Comparison of ENCODE assay signal across 15 mouse cellular contexts in the genomic region with DNA sequence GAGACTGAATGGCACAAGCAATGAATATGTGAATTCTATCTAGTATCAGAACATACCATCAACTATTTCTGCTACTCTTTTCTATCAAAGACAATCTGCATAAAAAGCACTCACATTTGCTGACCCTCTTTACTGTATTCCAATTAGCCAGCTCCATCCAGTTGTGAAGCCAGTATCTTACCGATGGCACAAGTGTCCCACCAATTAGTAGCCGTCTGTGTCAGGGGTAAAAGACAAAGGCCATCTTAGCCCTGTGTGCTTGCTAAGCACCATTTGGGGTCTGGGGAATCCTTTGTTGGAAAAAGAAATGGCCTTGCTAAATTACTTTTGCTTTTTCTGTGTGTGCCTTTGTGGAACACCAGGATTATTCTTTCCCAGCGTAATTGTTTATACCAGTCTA.
"Had no signal": no experiment of that assay in that cellular context is flagged by ENCODE, and none has a peak within 500 bp of the region (broad histone marks: within the 10 kb centered on the region; RNA-seq: fewer than 3 reads in every experiment).

No protein-coding gene starts in this region.

- H3K4me3 ChIP-seq: layer of hippocampus, adult 2 months; limb, embryonic 15.5 days; liver, embryonic 12.5 days; midbrain, embryonic 10.5 days; myocyte; stomach, embryonic 15.5 days had no signal

- H3K9me3 ChIP-seq: limb, embryonic 15.5 days; liver, embryonic 12.5 days; midbrain, embryonic 10.5 days; stomach, embryonic 15.5 days had no signal

- DNase-seq: kidney, adult 9 months; kidney, postnatal 36 days; left cerebral cortex, postnatal 4 days; lung, postnatal 10 days; lung, postnatal 4 days; right cerebral cortex, postnatal 14 days; thymus, postnatal 4 days had no signal

- ATAC-seq: liver, embryonic 12.5 days had no signal

- H3K4me1 ChIP-seq: limb, embryonic 15.5 days; liver, embryonic 12.5 days; stomach, embryonic 15.5 days had no signal

- H3K9ac ChIP-seq: limb, embryonic 15.5 days; liver, embryonic 12.5 days; lung, embryonic 14.5 days; stomach, embryonic 15.5 days had no signal

- H3K4me2 ChIP-seq: limb, embryonic 15.5 days; liver, embryonic 12.5 days; lung, embryonic 14.5 days; stomach, embryonic 15.5 days had no signal

- H3K27ac ChIP-seq: kidney, postnatal 0 days; layer of hippocampus, adult 2 months; limb, embryonic 15.5 days; liver, embryonic 12.5 days; midbrain, embryonic 10.5 days; stomach, embryonic 15.5 days had no signal

- H3K27me3 ChIP-seq: limb, embryonic 15.5 days; liver, embryonic 12.5 days; stomach, embryonic 15.5 days had no signal

- H3K36me3 ChIP-seq: limb, embryonic 15.5 days; liver, embryonic 12.5 days; midbrain, embryonic 10.5 days; stomach, embryonic 15.5 days had no signal
